Mouse (Mus musculus) hindbrain, embryonic 16.5 days (tissue): Measurements from ENCODE around the gene Ttc4. TPM values are rescaled to one million over a fixed set of nuclear protein-coding genes. Genes with fewer than 3 reads are reported as not detected.

Experiments
- ATAC-seq: fragments of 200-750 bp; cut with Nextera tagmentation; 2 replicates; pipeline ENCODE4 v1.8.0; 2017; ENCODE audit warnings: moderate TSS enrichment, moderate library complexity
- H3K27ac ChIP-seq: fragments of 300-500 bp; sonication (generic); 2 replicates; pipeline ENCODE4 v1.5.1; 2014; ENCODE audit warnings: low read depth, mild to moderate bottlenecking, control low read depth, low read length, moderate library complexity
- H3K27me3 ChIP-seq: fragments of 300-500 bp; sonication (generic); replicated peaks from 2 replicates; pipeline ENCODE4 v1.6.1; 2014; ENCODE audit warnings: low read length; ENCODE audit not compliant: control insufficient read depth, insufficient read depth
- H3K36me3 ChIP-seq: fragments of 300-500 bp; sonication (generic); 2 replicates; pipeline ENCODE4 v1.6.1; 2014; ENCODE audit warnings: mild to moderate bottlenecking, low read length, moderate library complexity, mixed read lengths; ENCODE audit not compliant: control insufficient read depth, insufficient read depth
- H3K4me1 ChIP-seq: fragments of 300-500 bp; sonication (generic); 2 replicates; pipeline ENCODE4 v1.6.1; 2014; ENCODE audit warnings: low read depth, low read length; ENCODE audit not compliant: control insufficient read depth, insufficient read depth
- H3K4me2 ChIP-seq: fragments of 300-500 bp; sonication (generic); 2 replicates; pipeline ENCODE4 v1.6.1; 2014; ENCODE audit warnings: mild to moderate bottlenecking, low read length, control low read depth, moderate library complexity
- H3K4me3 ChIP-seq: fragments of 300-500 bp; sonication (generic); 2 replicates; pipeline ENCODE4 v1.5.1; 2014; ENCODE audit warnings: mild to moderate bottlenecking, low read length, control low read depth, moderate library complexity
- H3K9ac ChIP-seq: fragments of 300-500 bp; sonication (generic); 2 replicates; pipeline ENCODE4 v1.6.1; 2014; ENCODE audit warnings: low read depth, mild to moderate bottlenecking, control low read depth, low read length, moderate library complexity
- H3K9me3 ChIP-seq: fragments of 300-500 bp; sonication (generic); 2 replicates; pipeline ENCODE4 v1.6.1; 2014; ENCODE audit warnings: mild to moderate bottlenecking, low read length, moderate library complexity; ENCODE audit not compliant: control insufficient read depth
- whole genome bisulfite sequencing: fragments of 180-500 bp; shearing (Covaris S2); extraction: QIAGEN DNeasy Blood & Tissue Kit; methylation state at CpG from one replicate; pipeline ENCODE4 v1.1.7; 2014; 5-methylcytosine and 5-hydroxymethylcytosine counted together
- polyA plus RNA-seq: library from polyadenylated mRNA; unstranded; fragments of >200 nt; fragmentation: Nextera tagmentation; extraction: Ambion mirVana; gene quantifications from 2 replicates; pipeline ENCODE4 v1.2.1, GENCODE M21; 2015

The Ttc4 gene
- polyA plus RNA-seq, 1 experiment from 2014 or later: 140 TPM

DNA sequence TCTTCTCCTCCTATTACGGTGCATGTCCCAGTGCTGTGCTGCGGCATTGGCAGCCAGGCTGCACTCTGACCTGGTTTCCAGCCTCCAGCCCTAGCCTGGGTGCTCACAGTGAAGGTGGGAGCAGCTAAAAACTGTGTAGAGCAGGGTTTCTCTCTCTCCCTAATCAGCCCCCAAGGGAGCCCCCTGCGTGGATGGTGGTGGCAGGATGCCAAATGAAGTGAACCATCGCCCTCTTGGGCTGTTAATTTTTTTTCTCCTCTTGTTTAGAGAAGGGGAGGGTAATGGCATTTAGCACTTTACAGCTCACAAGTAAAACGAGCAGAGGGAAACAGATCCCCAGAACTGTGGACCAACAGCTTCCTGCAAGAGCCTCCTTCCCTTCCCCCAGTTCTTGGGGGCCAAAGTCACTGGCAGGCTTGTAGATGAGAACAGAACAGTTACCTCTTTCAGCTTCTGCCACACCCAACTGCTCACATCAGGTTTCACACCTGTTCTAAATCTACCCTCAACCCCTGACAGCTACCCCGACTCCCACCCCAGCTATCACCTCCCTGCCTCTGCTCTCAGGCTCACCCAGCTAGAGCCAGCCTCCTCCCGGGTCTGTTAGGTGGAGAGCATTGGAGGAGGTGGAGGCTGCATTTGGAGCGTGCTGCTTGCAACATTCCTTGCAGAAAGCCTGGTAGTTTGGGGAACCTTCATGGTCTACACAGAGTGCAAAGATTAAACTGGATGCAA is 35.1 kb downstream of the Ttc4 start:
- Histone ChIP-seq H3K9me3 (no peaks in the 10 kb centered on the region), H3K36me3 (no peaks in the 10 kb centered on the region), H3K4me2 (no peak overlapping the region), H3K9ac (no peak overlapping the region), H3K27ac (no peak overlapping the region), H3K4me3 (no peak overlapping the region), H3K4me1 (no peaks in the 10 kb centered on the region), H3K27me3 (no peaks in the 10 kb centered on the region)
- no peak for ATAC-seq
- 44% methylated on average over 8 of the region's 8 CpGs for WGBS

GRCm38 (mm10) chr4:106634086-106634479 is 44.7 kb downstream of the Ttc4 start:
- Histone ChIP-seq H3K4me1 (peaks cover 27% of the 10 kb centered on the region), H3K9me3 (no peaks in the 10 kb centered on the region), H3K27ac (peak overlapping the region; percentile 78), H3K4me3 (no peak overlapping the region), H3K27me3 (no peaks in the 10 kb centered on the region), H3K36me3 (no peaks in the 10 kb centered on the region), H3K9ac (0 out of 2 replicates have a peak overlapping the region, but pooled peaks have one; percentile 39), H3K4me2 (peak overlapping the region; percentile 35; the same call in 1 of the 2 replicates)
- WGBS: 17% methylated on average over 6 of the region's 9 CpGs
- peak; percentile 26; the same call in 1 of the 2 replicates for ATAC-seq

- no peak overlapping the region for H3K4me3 ChIP-seq
- 23% methylated on average over 8 of the region's 8 CpGs for WGBS
- no peaks in the 10 kb centered on the region for H3K9me3 ChIP-seq
- H3K4me1 ChIP-seq: peaks cover 27% of the 10 kb centered on the region
- peak overlapping the region; percentile 39; the same call in 1 of the 2 replicates for H3K9ac ChIP-seq
- H3K27ac ChIP-seq: peak overlapping the region; percentile 78
- no peaks in the 10 kb centered on the region for H3K36me3 ChIP-seq
- no peak for ATAC-seq
- no peaks in the 10 kb centered on the region for H3K27me3 ChIP-seq
- H3K4me2 ChIP-seq: peak overlapping the region; percentile 35; the same call in 1 of the 2 replicates
These were observed 45.3 kb downstream of the Ttc4 start for GRCm38 (mm10) chr4:106633281-106634085.

DNA sequence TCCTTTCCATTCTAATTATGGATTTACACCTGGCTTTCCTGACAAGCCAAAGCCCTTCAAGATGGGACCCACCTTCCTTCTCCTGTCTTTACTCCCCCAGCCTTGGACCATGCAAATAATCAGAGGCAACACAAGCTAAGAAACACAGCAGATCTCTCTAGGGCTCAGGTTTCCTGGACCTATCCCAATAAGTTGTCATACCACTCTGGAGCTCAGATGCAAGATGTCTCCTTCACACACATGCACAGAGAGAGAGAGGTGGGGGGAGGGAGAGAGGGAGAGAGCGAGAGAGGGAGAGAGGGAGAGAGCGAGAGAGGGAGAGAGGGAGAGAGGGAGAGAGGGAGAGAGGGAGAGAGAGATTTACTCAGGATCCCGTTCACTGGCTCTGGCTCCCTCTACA is 46.4 kb downstream of the Ttc4 start:
- H3K9me3 ChIP-seq: no peaks in the 10 kb centered on the region
- H3K27me3 ChIP-seq: no peaks in the 10 kb centered on the region
- H3K36me3 ChIP-seq: no peaks in the 10 kb centered on the region
- peaks cover 27% of the 10 kb centered on the region for H3K4me1 ChIP-seq
- H3K9ac ChIP-seq: no peak overlapping the region
- no peak overlapping the region for H3K4me3 ChIP-seq
- ATAC-seq: no peak
- no peak overlapping the region for H3K4me2 ChIP-seq
- no CpG with 5 or more reads among the region's 3 CpGs for WGBS
- H3K27ac ChIP-seq: no peak overlapping the region

GRCm38 (mm10) chr4:106630333-106631220 is 48.2 kb downstream of the Ttc4 start:
- H3K36me3 ChIP-seq: no peaks in the 10 kb centered on the region
- no peak overlapping the region for H3K4me3 ChIP-seq
- ATAC-seq: peak; percentile 88
- no peaks in the 10 kb centered on the region for H3K27me3 ChIP-seq
- peak overlapping the region; percentile 18; the same call in 1 of the 2 replicates for H3K4me2 ChIP-seq
- peaks cover 27% of the 10 kb centered on the region for H3K4me1 ChIP-seq
- H3K27ac ChIP-seq: peak overlapping the region; percentile 85
- H3K9me3 ChIP-seq: no peaks in the 10 kb centered on the region
- H3K9ac ChIP-seq: peak overlapping the region; percentile 27
- 9% methylated on average over 14 of the region's 14 CpGs for WGBS

DNA sequence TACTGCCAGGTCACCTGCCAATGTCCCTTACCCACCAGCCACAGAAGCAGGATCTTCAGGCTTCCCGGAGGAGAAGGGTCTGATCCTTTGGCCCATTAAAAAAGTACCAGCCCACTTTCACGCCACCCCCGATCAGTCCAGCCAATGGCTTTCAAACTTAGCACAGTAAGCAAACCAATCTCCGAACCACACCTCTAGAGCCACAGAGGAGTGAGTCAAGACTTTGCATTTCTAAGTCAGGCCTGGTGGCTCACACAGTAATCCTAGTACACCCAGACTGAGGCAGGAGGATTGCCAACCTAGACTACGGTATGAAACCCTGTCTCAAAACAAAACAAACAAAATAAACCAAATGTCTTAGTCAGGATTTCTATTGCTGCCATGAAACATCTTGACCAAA is 49.4 kb downstream of the Ttc4 start:
- WGBS: 77% methylated on average over 5 of the region's 5 CpGs
- ATAC-seq: no peak
- Histone ChIP-seq H3K36me3 (no peaks in the 10 kb centered on the region), H3K27me3 (no peaks in the 10 kb centered on the region), H3K4me3 (no peak overlapping the region), H3K9ac (no peak overlapping the region), H3K4me1 (peaks cover 25% of the 10 kb centered on the region), H3K9me3 (no peaks in the 10 kb centered on the region), H3K27ac (no peak overlapping the region), H3K4me2 (no peak overlapping the region)

DNA sequence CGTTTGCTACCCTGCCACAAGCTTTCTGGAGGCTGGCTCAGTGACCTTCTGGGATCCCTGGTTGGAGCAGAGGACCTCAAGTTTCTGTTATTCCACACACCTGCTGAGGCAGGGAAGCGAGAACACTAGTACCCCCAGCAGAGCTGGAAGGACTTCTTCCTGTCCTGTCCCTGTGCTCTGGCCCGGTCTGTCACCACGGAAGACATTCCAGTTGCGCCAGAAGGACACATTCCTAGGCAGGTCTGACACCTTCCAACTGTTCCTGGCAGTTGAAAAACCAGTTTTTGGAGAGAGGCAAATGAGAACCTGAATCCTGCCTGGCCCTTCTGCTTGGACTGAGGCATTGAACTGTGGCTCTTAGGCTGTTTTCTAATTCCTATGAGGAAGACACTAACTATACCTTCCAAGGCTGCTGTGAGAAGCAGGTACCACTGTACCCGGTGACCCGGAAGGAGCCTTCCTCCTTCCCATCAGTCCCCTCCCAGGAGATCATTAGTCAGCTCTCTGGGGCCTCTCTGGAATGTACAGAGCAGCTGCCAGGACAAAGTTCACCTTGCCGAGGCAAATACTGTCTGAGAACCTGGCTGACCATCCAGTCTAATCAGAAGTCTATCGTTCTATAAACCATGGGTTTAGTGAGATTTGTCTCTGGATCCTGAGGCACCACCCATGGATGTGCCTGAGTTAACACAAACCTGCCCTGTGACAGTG is 49.9 kb downstream of the Ttc4 start:
- Histone ChIP-seq H3K4me1 (peaks cover 19% of the 10 kb centered on the region), H3K9me3 (no peaks in the 10 kb centered on the region), H3K4me3 (no peak overlapping the region), H3K36me3 (no peaks in the 10 kb centered on the region), H3K4me2 (no peak overlapping the region), H3K9ac (no peak overlapping the region), H3K27ac (no peak overlapping the region), H3K27me3 (peaks cover 2% of the 10 kb centered on the region)
- 69% methylated on average over 9 of the region's 9 CpGs for WGBS
- ATAC-seq: no peak

GRCm38 (mm10) chr4:106627809-106628208 is 50.9 kb downstream of the Ttc4 start:
- no peak for ATAC-seq
- WGBS: 58% methylated on average over 5 of the region's 5 CpGs
- no peaks in the 10 kb centered on the region for H3K36me3 ChIP-seq

More at GRCm38 (mm10) chr4:106627809-106628208, 50.9 kb downstream of the Ttc4 start:
- Histone ChIP-seq H3K9ac (no peak overlapping the region), H3K27ac (no peak overlapping the region), H3K4me3 (no peak overlapping the region), H3K27me3 (peaks cover 11% of the 10 kb centered on the region), H3K9me3 (no peaks in the 10 kb centered on the region), H3K4me1 (peaks cover 10% of the 10 kb centered on the region), H3K4me2 (no peak overlapping the region)
